Mouse (Mus musculus): Measurements from ENCODE around the gene Herc6. TPM values are rescaled to one million over a fixed set of nuclear protein-coding genes. Genes with fewer than 3 reads are reported as not detected.

The Herc6 gene
- polyA plus RNA-seq, 1 experiment from 2014 or later: 5.0 TPM

DNA sequence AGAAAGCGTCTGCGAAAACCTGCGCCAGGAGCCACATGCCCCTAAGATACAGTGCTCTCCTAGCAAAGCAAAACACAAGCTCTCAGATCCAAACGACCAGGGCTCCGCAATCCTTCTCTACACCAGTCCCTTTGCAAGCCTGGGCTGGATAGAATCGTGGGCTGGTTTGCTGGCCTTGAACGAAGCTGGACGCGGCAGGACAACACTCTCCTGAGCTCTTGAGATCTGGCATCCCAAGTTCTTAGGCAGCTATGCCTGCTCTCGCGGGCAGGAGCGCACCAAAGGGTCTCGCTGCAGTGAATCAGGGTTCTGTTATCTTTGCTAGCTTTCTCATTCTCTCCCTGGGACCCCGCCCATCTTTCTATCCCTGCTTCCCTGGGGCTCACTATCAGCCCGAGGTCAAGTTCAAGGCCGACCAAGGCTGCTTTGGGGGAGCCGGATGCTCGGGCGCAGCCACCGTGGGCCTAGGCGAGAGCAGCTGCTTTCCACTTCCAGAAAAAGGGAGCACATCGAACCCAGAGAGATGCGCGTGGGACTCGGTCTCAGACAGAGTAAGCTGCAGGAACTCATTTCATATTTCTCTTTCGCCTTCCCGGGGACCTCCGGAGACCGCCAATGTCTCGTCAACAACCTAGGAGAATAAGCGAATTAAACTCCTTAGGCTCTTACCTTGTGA lies 46.1 kb upstream of the Herc6 start:
- Histone ChIP-seq H3K27ac (ENCODE audit: low read depth) (peak overlapping the region; percentile 91), H3K4me3 (ENCODE audit: low read depth, low read length) (peak overlapping the region; percentile 66), H3K27me3 (ENCODE audit: insufficient read depth, low read length) (no peaks in the 10 kb centered on the region), H3K9me3 (ENCODE audit: low read length) (no peaks in the 10 kb centered on the region), H3K4me1 (ENCODE audit: insufficient read depth) (0 out of 2 replicates have a peak, but pooled peaks cover 4% of the 10 kb centered on the region), H3K4me2 (ENCODE audit: low read depth, low read length) (peak overlapping the region; percentile 79), H3K9ac (replicated peaks) (peak overlapping the region; percentile 66), H3K36me3 (replicated peaks; ENCODE audit: insufficient read depth, low read length) (no peaks in the 10 kb centered on the region; the same call in 1 of the 2 replicates)
- 2% methylated on average over 31 of the region's 31 CpGs for WGBS (ENCODE audit: insufficient replicate concordance)
- DNase-seq (peak; percentile 61), ATAC-seq (peak; percentile 13)
- no peak for TF ChIP-seq EP300 (IDR thresholded peaks at IDR 0.05; ENCODE audit: low read depth)
- no peak for TF ChIP-seq CTCF (IDR thresholded peaks at IDR 0.05; ENCODE audit: low read depth)

DNA sequence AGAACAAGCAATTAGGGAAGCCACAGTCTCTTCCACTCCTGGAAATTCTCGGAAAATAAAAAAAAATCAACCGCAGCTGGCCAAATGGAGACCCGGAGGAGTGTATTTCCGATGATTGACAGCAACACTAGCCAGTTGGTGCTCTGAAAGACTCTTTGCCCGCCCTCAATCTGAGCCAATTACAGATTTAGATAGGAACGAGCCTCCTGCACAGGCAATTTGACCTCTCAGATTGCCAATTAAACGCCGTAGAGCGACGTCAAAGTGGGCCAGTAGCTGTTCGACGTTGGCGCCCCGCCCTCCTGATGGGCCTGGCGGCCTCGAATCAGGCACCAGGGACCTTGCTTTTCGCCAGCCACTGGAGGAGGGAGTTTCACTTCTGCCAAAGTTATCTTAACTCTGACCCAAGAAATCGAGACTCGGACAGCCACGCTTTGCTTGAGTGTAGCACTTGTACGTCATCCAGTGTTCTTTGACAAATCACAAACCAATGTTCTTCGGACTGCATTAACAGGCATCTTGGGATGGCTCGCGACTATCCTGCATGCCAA lies 45.3 kb upstream of the Herc6 start, which contains the start of gene Ppm1k:
Gene Ppm1k, minus strand, starts transcription at position 83 of the 551 bp plus-strand sequence.
- DNase-seq (peak; percentile 96), ATAC-seq (peak; percentile 94)
- WGBS (ENCODE audit: insufficient replicate concordance): 3% methylated on average over 24 of the region's 24 CpGs

GRCm38 (mm10) chr6:57535971-57536669 lies 44.7 kb upstream of the Herc6 start:
- H3K4me3 ChIP-seq (ENCODE audit: low read depth, low read length): peak overlapping the region; percentile 66
- 0 out of 2 replicates have a peak, but pooled peaks cover 2% of the 10 kb centered on the region for H3K4me1 ChIP-seq (ENCODE audit: insufficient read depth)
- H3K36me3 ChIP-seq (replicated peaks; ENCODE audit: insufficient read depth, low read length): no peaks in the 10 kb centered on the region
- H3K9me3 ChIP-seq (ENCODE audit: low read length): no peaks in the 10 kb centered on the region
- H3K27ac ChIP-seq (ENCODE audit: low read depth): peak overlapping the region; percentile 90
- WGBS (ENCODE audit: insufficient replicate concordance): 21% methylated on average over 14 of the region's 14 CpGs
- DNase-seq (no peak), ATAC-seq (0 out of 2 replicates have a peak, but pooled peaks have one; percentile 14)
- H3K4me2 ChIP-seq (ENCODE audit: low read depth, low read length): peak overlapping the region; percentile 79
- H3K27me3 ChIP-seq (ENCODE audit: insufficient read depth, low read length): no peaks in the 10 kb centered on the region
- H3K9ac ChIP-seq (replicated peaks): peak overlapping the region; percentile 35; the same call in 1 of the 2 replicates
- TF ChIP-seq EP300 (IDR thresholded peaks at IDR 0.05; ENCODE audit: low read depth): no peak
- TF ChIP-seq CTCF (IDR thresholded peaks at IDR 0.05; ENCODE audit: low read depth): no peak

More for the DNA sequence above, 45.3 kb upstream of the Herc6 start, which contains the start of gene Ppm1k:
- Histone ChIP-seq H3K27me3 (ENCODE audit: insufficient read depth, low read length) (no peaks in the 10 kb centered on the region), H3K9me3 (ENCODE audit: low read length) (no peaks in the 10 kb centered on the region), H3K4me3 (ENCODE audit: low read depth, low read length) (peak within 1 kb of the TSS; percentile 66), H3K4me2 (ENCODE audit: low read depth, low read length) (peak within 1 kb of the TSS; percentile 79), H3K4me1 (ENCODE audit: insufficient read depth) (0 out of 2 replicates have a peak, but pooled peaks cover 4% of the 10 kb centered on the region), H3K36me3 (replicated peaks; ENCODE audit: insufficient read depth, low read length) (no peaks in the 10 kb centered on the region), H3K9ac (replicated peaks) (peak within 1 kb of the TSS; percentile 66), H3K27ac (ENCODE audit: low read depth) (peak within 1 kb of the TSS; percentile 91)
- TF ChIP-seq EP300 (IDR thresholded peaks at IDR 0.05; ENCODE audit: low read depth) (peak; percentile 64), CTCF (IDR thresholded peaks at IDR 0.05; ENCODE audit: low read depth) (no peak)

GRCm38 (mm10) chr6:57537887-57538286 lies 42.9 kb upstream of the Herc6 start:
- 54% methylated on average over 5 of the region's 5 CpGs for WGBS (ENCODE audit: insufficient replicate concordance)
- DNase-seq (no peak), ATAC-seq (peak; percentile 24; the same call in 1 of the 2 replicates)
- Histone ChIP-seq H3K9ac (replicated peaks) (no peak overlapping the region), H3K27ac (ENCODE audit: low read depth) (peak overlapping the region; percentile 76), H3K27me3 (ENCODE audit: insufficient read depth, low read length) (no peaks in the 10 kb centered on the region), H3K4me3 (ENCODE audit: low read depth, low read length) (no peak overlapping the region), H3K9me3 (ENCODE audit: low read length) (no peaks in the 10 kb centered on the region), H3K4me2 (ENCODE audit: low read depth, low read length) (no peak overlapping the region), H3K36me3 (replicated peaks; ENCODE audit: insufficient read depth, low read length) (no peaks in the 10 kb centered on the region), H3K4me1 (ENCODE audit: insufficient read depth) (peaks cover 13% of the 10 kb centered on the region)
- peak; percentile 60; the same call in 1 of the 2 replicates for TF ChIP-seq EP300 (IDR thresholded peaks at IDR 0.05; ENCODE audit: low read depth)
- no peak for TF ChIP-seq CTCF (IDR thresholded peaks at IDR 0.05; ENCODE audit: low read depth)

GRCm38 (mm10) chr6:57540950-57541498 lies 39.8 kb upstream of the Herc6 start:
- Histone ChIP-seq H3K4me3 (ENCODE audit: low read depth, low read length) (no peak overlapping the region), H3K27ac (ENCODE audit: low read depth) (peak overlapping the region; percentile 77), H3K9ac (replicated peaks) (no peak overlapping the region), H3K27me3 (ENCODE audit: insufficient read depth, low read length) (no peaks in the 10 kb centered on the region), H3K4me1 (ENCODE audit: insufficient read depth) (peaks cover 11% of the 10 kb centered on the region), H3K36me3 (replicated peaks; ENCODE audit: insufficient read depth, low read length) (no peaks in the 10 kb centered on the region), H3K9me3 (ENCODE audit: low read length) (no peaks in the 10 kb centered on the region), H3K4me2 (ENCODE audit: low read depth, low read length) (no peak overlapping the region)
- TF ChIP-seq CTCF (IDR thresholded peaks at IDR 0.05; ENCODE audit: low read depth) (no peak), EP300 (IDR thresholded peaks at IDR 0.05; ENCODE audit: low read depth) (peak; percentile 68; the same call in 1 of the 2 replicates)
- ATAC-seq: peak; percentile 71
- DNase-seq: peak; percentile 29
- WGBS (ENCODE audit: insufficient replicate concordance): 56% methylated on average over 5 of the region's 5 CpGs

All from liver, postnatal 0 days (tissue).